Mouse (Mus musculus) heart, adult 11 months (tissue): ENCODE results near the gene Tbc1d7.

Source experiments
- DNase-seq: peaks from one replicate; pipeline ENCODE4 v3.0.0; 2022

Tbc1d7 gene

GRCm38 (mm10) chr13:43171020-43171710 is at the start of gene Tbc1d7:
Gene Tbc1d7 (minus strand): TSS chr13:43171501.
- peak; percentile 100 for DNase-seq

GRCm38 (mm10) chr13:43220635-43221034 is 49.3 kb upstream of the Tbc1d7 start:
- no peak for DNase-seq

- no peak for DNase-seq
Observed at GRCm38 (mm10) chr13:43218764-43219163, 47.5 kb upstream of the Tbc1d7 start.

GRCm38 (mm10) chr13:43218284-43218683 is 47.0 kb upstream of the Tbc1d7 start:
- no peak for DNase-seq

GRCm38 (mm10) chr13:43217686-43218085 is 46.4 kb upstream of the Tbc1d7 start:
- DNase-seq, result no peak

GRCm38 (mm10) chr13:43217059-43217458 is 45.8 kb upstream of the Tbc1d7 start:
- no peak for DNase-seq

- DNase-seq, result no peak
Observed at GRCm38 (mm10) chr13:43215994-43216706, 44.8 kb upstream of the Tbc1d7 start.

- no peak for DNase-seq
Observed at GRCm38 (mm10) chr13:43215144-43215993, 44.1 kb upstream of the Tbc1d7 start.

- peak; percentile 96 for DNase-seq
Observed at GRCm38 (mm10) chr13:43212338-43212737, 41.0 kb upstream of the Tbc1d7 start.

GRCm38 (mm10) chr13:43210956-43211355 is 39.7 kb upstream of the Tbc1d7 start:
- DNase-seq, result no peak

- no peak for DNase-seq
Observed at GRCm38 (mm10) chr13:43209560-43209959, 38.3 kb upstream of the Tbc1d7 start.

- no peak for DNase-seq
Observed at GRCm38 (mm10) chr13:43208914-43209439, 37.7 kb upstream of the Tbc1d7 start.

GRCm38 (mm10) chr13:43206118-43206683 is 34.9 kb upstream of the Tbc1d7 start:
- DNase-seq, result no peak

GRCm38 (mm10) chr13:43203641-43204040 is 32.3 kb upstream of the Tbc1d7 start:
- DNase-seq, result no peak

- peak; percentile 96 for DNase-seq
Observed at GRCm38 (mm10) chr13:43203234-43203633, 31.9 kb upstream of the Tbc1d7 start.

- no peak for DNase-seq
Observed at GRCm38 (mm10) chr13:43202351-43202750, 31.1 kb upstream of the Tbc1d7 start.

- DNase-seq, result peak; percentile 92
Observed at GRCm38 (mm10) chr13:43201033-43201432, 29.7 kb upstream of the Tbc1d7 start.

GRCm38 (mm10) chr13:43200473-43200872 is 29.2 kb upstream of the Tbc1d7 start:
- no peak for DNase-seq

- no peak for DNase-seq
Observed at GRCm38 (mm10) chr13:43199749-43200148, 28.4 kb upstream of the Tbc1d7 start.

GRCm38 (mm10) chr13:43199282-43199681 is 28.0 kb upstream of the Tbc1d7 start:
- DNase-seq, result no peak

- no peak for DNase-seq
Observed at GRCm38 (mm10) chr13:43197187-43197586, 25.9 kb upstream of the Tbc1d7 start.

GRCm38 (mm10) chr13:43196000-43196399 is 24.7 kb upstream of the Tbc1d7 start:
- DNase-seq, result peak; percentile 96

- DNase-seq, result no peak
Observed at GRCm38 (mm10) chr13:43193932-43194331, 22.6 kb upstream of the Tbc1d7 start.
